Mouse (Mus musculus): ENCODE measurements at regions not wholly inside any gene's neighbourhood (a gene's known extent, or its start where the extent isn't known, plus 50 kb on each side); places are given as distances from the start of the nearest gene placed in this dataset.

DNA sequence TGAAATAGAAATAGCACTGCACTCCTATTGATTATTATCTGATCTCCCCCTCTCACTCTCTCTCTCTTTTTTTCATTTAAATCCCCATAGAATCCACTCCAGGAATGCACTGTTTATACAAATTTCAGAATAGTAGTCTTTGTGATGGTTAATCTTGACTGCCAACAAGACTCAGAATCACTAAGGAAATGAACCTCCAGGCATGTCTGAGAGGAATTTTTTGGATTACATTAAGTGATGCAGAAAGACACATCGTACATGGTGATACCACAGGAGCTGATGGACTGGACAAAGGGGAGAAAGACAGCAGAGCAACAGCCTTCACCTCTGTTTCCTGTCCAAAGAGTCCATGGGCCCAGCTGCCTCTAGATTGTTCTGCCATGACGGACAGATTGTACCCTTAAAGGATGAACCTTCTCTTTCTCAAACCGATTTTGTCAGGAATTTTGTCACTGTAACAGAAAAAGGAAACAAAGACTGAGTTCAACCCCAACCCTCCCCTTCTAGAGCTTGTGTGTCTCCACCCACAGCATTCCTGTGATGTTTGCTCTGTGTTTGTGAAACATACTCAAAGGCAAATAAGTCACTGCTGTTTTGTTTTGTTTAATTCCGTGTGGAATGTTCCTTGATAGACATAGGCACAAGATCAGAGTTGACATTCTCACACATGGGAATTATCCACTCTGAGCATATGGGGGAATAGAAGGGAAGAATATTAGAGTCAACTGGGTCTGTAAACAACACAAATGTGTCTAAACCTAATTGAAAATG is 59.1 kb upstream of the Gm34302 start:
- DNase-seq (ENCODE audit: low spot score in 2 of 2) = no peak

DNA sequence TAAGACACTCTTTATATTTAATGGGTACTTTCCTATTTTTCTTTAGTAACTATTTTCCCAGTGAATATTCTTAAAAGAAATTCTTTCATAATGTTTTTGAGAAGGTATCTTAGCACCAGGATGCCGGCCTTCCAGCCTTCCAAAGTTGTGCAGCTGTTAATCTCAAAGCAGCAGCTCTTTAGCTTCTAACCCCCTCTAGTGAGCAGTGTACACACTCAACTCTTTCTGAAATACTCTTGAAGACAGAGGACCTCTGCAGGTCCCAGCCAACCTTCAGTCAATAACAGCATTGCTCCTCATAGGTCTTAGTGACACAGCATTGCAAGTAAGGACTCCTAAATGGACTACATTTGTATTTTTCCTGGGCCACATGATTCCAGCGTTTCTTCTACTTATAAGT is 55.2 kb upstream of the Gm34302 start:
- no peak for DNase-seq (ENCODE audit: low spot score in 2 of 2)

DNA sequence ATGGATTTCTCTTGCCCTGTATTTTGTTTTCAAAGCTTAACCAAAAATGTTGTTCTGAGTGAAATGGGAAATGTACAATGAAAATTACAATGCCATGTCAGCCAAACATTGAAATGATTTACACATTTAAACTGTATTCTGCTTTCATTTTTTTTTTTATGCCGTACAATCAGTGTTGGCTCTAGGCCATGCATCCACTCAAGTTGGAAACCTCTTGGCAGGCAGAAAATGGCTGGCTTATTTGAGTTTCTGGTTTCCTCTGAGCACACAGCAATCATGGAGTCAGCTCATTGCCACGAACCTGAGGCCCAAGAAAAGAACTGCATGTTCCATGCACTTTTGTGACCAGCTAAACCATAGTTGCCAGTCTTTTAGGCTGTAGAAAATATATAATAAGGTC is 50.5 kb upstream of the Gm34302 start:
- DNase-seq (ENCODE audit: low spot score in 2 of 2) = no peak

All from left cerebral cortex, adult 9 months (tissue).